Mouse (Mus musculus) kidney, embryonic 16.5 days (tissue): Measurements from ENCODE around the gene 9530068E07Rik. TPM values are rescaled to one million over a fixed set of nuclear protein-coding genes. Genes with fewer than 3 reads are reported as not detected.
"Not testable (repeated sequence)": the region's sequence is repeated elsewhere in the genome, so short reads cannot be mapped to it uniquely, and the experiment has no call there.

Source experiments
- ATAC-seq: fragments of 200-750 bp; cut with Nextera tagmentation; 2 replicates; pipeline ENCODE4 v1.8.0; 2017; ENCODE audit warnings: moderate TSS enrichment; ENCODE audit not compliant: low FRiP score, low TSS enrichment
- H3K27ac ChIP-seq: fragments of 300-500 bp; sonication (generic); 2 replicates; pipeline ENCODE4 v1.5.1; 2014; ENCODE audit warnings: low read length
- H3K27me3 ChIP-seq: fragments of 300-500 bp; sonication (generic); 2 replicates; pipeline ENCODE4 v1.6.1; 2014; ENCODE audit warnings: low read length, control low read depth, mixed read lengths; ENCODE audit not compliant: insufficient read depth
- H3K36me3 ChIP-seq: fragments of 300-500 bp; sonication (generic); 2 replicates; pipeline ENCODE4 v1.6.1; 2014; ENCODE audit warnings: low read length, control low read depth, mixed read lengths; ENCODE audit not compliant: insufficient read depth
- H3K4me1 ChIP-seq: fragments of 300-500 bp; sonication (generic); 2 replicates; pipeline ENCODE4 v1.6.1; 2014; ENCODE audit warnings: low read length, control low read depth, mixed read lengths; ENCODE audit not compliant: insufficient read depth
- H3K4me2 ChIP-seq: fragments of 300-500 bp; sonication (generic); replicated peaks from 2 replicates; pipeline ENCODE4 v1.6.1; 2014; ENCODE audit warnings: low read depth, low read length
- H3K4me3 ChIP-seq: fragments of 300-500 bp; sonication (generic); 2 replicates; pipeline ENCODE4 v1.5.1; 2014; ENCODE audit warnings: mild to moderate bottlenecking, low read length
- H3K9ac ChIP-seq: fragments of 300-500 bp; sonication (generic); replicated peaks from 2 replicates; pipeline ENCODE4 v1.6.1; 2014; ENCODE audit warnings: low read length
- H3K9me3 ChIP-seq: fragments of 300-500 bp; sonication (generic); 2 replicates; pipeline ENCODE4 v1.6.1; 2016; ENCODE audit warnings: low read length, control low read depth
- WGBS: fragments of 180-500 bp; shearing (Covaris S2); extraction: QIAGEN DNeasy Blood & Tissue Kit; methylation state at CpG from one replicate; pipeline ENCODE4 v1.1.7; 2014; 5-methylcytosine and 5-hydroxymethylcytosine counted together
- polyA plus RNA-seq: library from polyadenylated mRNA; unstranded; fragments of >200 nt; fragmentation: Nextera tagmentation; extraction: Ambion mirVana; gene quantifications from 2 replicates; pipeline ENCODE4 v1.2.1, GENCODE M21; 2015

The 9530068E07Rik gene
- 251 and 263 TPM in 2 replicates for polyA plus RNA-seq

DNA sequence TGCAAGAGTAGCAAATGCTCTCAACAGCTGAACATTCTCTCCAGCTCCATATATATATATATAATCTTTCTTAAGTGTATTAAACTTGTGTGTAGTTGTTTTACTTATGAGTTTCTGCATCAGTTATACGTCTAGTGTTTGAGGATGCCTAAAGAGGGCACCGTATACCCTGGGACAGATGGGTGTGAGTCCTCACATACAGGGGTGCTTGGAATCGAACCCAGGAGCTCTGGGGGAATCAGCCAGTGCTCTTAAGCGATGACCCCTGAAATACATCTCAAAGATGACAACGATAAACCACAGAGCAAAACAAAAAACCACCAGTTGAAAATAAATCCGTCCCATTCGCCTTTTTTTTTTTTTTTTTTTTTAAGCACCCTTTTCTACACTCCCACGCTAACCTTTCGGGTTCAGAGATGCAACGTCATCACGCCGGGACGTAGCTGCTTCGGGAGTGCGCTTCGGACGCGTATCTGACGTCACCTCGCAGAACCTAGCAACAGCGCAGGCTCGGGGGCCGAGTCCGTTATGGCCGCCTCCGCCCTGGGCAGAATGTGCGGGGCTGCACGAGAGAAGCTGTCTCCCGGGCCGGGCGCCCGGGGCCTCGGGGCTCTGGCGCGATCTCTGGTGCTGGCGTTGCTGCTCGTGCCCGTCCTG, at the start of gene 9530068E07Rik:
Gene 9530068E07Rik, plus strand, starts transcription at position 489 of the 657 bp plus-strand sequence.
- Histone ChIP-seq H3K36me3 (0 out of 2 replicates have a peak, but pooled peaks cover 6% of the 10 kb centered on the region), H3K9me3 (no peaks in the 10 kb centered on the region), H3K4me2 (peak within 1 kb of the TSS; percentile 70), H3K4me1 (peaks cover 25% of the 10 kb centered on the region), H3K27me3 (no peaks in the 10 kb centered on the region), H3K27ac (peak within 1 kb of the TSS; percentile 96), H3K9ac (peak within 1 kb of the TSS; percentile 98), H3K4me3 (peak within 1 kb of the TSS; percentile 94)
- ATAC-seq, result peak; percentile 93
- WGBS, result 1% methylated on average over 38 of the region's 38 CpGs

DNA sequence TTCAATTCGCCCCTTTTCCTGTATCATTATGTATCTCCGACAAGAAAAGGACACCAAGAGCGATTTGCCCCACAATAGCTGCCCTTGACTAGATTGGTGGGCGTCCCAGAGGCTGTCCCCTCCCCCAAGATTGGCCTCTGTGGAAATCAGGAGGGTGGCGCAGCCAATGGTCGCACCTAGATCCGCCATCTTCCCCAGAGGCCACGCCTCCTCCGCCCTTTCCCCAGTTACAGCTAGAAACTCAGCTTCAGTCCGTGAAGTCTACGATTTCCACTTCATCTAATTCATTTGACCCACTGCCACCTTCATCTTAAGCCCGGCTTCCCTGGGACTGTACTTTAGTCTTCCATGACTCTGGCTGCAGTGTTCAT, 49.6 kb upstream of the 9530068E07Rik start:
- H3K27me3 ChIP-seq, result no peaks in the 10 kb centered on the region
- 3% methylated on average over 12 of the region's 12 CpGs for WGBS
- H3K4me3 ChIP-seq, result peak overlapping the region; percentile 45
- ATAC-seq, result peak; percentile 67
- H3K4me2 ChIP-seq, result peak overlapping the region; percentile 65
- peak overlapping the region; percentile 64 for H3K9ac ChIP-seq
- H3K27ac ChIP-seq, result peak overlapping the region; percentile 75
- no peaks in the 10 kb centered on the region for H3K36me3 ChIP-seq
- H3K9me3 ChIP-seq, result no peaks in the 10 kb centered on the region
- peaks cover 14% of the 10 kb centered on the region for H3K4me1 ChIP-seq

DNA sequence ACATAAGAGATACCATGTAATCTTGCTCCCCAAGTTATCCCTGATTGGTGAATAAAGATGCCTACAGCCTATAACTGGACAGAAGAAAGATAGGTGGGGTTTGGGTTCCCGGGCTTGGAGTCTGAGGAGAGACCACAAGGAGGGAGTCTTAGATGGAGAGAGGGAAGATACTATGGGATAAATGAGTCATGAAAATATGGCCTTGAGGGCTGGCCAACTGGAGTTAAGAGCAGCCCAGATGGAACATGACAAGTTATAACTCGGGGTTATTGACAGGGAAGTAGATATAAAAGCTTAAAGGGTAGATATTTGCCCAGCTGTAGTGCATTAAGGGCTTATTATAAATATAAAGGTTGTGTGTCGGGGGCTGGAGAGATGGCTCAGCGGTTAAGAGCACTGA, 48.1 kb upstream of the 9530068E07Rik start:
- Histone ChIP-seq H3K4me3 (no peak overlapping the region), H3K4me1 (peaks cover 14% of the 10 kb centered on the region), H3K27ac (no peak overlapping the region), H3K4me2 (no peak overlapping the region), H3K9me3 (no peaks in the 10 kb centered on the region), H3K27me3 (no peaks in the 10 kb centered on the region), H3K36me3 (no peaks in the 10 kb centered on the region), H3K9ac (no peak overlapping the region)
- 89% methylated on average over 4 of the region's 4 CpGs for WGBS
- ATAC-seq, result no peak

DNA sequence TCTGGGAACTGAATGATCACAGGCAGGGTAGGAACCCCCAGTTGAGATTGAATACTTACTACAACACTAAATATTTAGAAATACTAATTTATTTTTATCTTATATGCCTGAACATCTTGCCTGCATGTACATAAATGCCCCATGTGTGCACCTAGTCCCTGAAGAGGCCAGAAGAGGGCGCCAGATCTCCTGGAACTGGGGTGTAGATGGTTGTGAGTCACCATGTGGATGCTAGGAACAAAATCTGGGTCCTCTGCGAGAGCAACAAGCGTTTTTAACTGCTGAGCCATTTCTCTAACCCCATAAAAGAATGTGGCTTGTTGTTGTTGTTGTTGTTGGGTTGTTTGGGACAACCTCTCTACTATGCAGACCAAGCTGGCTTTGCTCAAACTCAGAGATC, 47.5 kb upstream of the 9530068E07Rik start:
- Histone ChIP-seq H3K9ac (no peak overlapping the region), H3K4me1 (peaks cover 14% of the 10 kb centered on the region), H3K36me3 (no peaks in the 10 kb centered on the region), H3K27me3 (no peaks in the 10 kb centered on the region), H3K9me3 (no peaks in the 10 kb centered on the region), H3K4me3 (no peak overlapping the region), H3K27ac (no peak overlapping the region), H3K4me2 (no peak overlapping the region)
- WGBS, result 71% methylated on average over 3 of the region's 3 CpGs
- ATAC-seq, result no peak

DNA sequence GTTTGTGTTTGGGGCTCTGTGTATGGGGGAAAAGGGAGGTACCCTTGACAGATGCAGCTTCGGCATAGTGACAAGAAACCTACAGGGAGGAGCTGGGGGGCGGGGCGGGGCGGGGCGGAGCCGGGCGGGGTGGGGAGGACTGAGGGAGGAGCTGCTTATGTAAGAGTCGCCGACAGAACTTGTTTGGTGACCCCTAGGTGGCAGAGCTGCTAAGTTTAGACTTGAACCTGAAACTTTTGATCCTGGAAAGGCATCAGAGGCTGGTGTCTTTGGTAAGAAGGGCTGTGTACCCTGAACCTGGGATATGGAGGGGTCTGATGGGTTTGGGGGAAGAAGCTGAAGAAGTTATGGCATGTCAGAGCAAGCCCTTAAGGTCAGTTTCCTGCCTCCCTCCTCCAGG, 45.3 kb upstream of the 9530068E07Rik start:
- ATAC-seq, result peak; percentile 18; the same call in 1 of the 2 replicates
- Histone ChIP-seq H3K4me1 (peaks cover 10% of the 10 kb centered on the region), H3K27me3 (no peaks in the 10 kb centered on the region), H3K4me3 (no peak overlapping the region), H3K9me3 (no peaks in the 10 kb centered on the region), H3K27ac (no peak overlapping the region), H3K36me3 (no peaks in the 10 kb centered on the region), H3K9ac (no peak overlapping the region), H3K4me2 (no peak overlapping the region)
- WGBS, result 2% methylated on average over 9 of the region's 9 CpGs

DNA sequence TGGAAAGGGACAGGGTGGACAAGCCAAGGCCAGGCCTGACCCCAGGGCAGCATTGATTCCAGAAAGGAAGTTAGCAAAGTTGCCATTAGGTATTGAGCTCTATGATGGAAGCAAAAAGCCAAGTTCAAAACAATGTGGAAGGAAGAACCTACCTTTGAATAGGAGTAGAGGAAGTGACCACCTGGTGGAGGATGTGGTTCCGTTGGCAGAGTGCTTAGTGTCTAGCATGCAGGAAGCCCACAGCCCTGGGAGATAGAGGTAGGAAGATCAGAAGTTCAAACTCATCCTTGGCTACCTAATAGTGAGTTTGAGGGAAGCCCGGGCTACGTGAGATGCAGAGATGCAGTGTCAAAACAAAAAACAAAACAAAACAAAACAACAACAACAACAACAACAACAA, 44.0 kb upstream of the 9530068E07Rik start:
- no peak overlapping the region for H3K9ac ChIP-seq
- H3K36me3 ChIP-seq, result no peaks in the 10 kb centered on the region
- ATAC-seq, result no peak
- no peak overlapping the region for H3K27ac ChIP-seq
- H3K4me3 ChIP-seq, result no peak overlapping the region
- H3K4me1 ChIP-seq, result peaks cover 6% of the 10 kb centered on the region; the same call in 1 of the 2 replicates
- WGBS, result 86% methylated on average over 3 of the region's 3 CpGs
- H3K27me3 ChIP-seq, result no peaks in the 10 kb centered on the region
- H3K9me3 ChIP-seq, result no peaks in the 10 kb centered on the region
- no peak overlapping the region for H3K4me2 ChIP-seq

DNA sequence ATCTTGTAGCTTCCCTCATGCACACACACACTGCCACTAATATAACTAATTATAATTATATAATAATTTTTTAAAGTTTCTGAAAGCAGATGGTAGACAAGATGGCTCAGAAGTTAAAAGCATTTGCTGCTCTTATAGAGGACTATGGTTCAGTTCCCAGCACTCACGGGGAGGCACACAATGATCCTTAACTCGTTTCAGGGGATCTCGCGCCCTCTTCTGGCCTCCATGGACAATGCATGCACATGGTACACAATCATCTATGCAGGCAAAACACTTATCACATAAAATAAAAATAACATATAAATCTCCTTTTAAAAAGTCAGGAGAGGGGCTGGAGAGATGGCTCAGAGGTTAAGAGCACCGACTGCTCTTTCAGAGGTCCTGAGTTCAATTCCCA, 41.6 kb upstream of the 9530068E07Rik start:
- Histone ChIP-seq H3K27me3 (no peaks in the 10 kb centered on the region), H3K4me2 (no peak overlapping the region), H3K9ac (no peak overlapping the region), H3K36me3 (no peaks in the 10 kb centered on the region), H3K27ac (no peak overlapping the region), H3K4me3 (no peak overlapping the region), H3K9me3 (no peaks in the 10 kb centered on the region), H3K4me1 (peaks cover 18% of the 10 kb centered on the region)
- WGBS, result 87% methylated on average over 5 of the region's 5 CpGs
- ATAC-seq, result no peak

DNA sequence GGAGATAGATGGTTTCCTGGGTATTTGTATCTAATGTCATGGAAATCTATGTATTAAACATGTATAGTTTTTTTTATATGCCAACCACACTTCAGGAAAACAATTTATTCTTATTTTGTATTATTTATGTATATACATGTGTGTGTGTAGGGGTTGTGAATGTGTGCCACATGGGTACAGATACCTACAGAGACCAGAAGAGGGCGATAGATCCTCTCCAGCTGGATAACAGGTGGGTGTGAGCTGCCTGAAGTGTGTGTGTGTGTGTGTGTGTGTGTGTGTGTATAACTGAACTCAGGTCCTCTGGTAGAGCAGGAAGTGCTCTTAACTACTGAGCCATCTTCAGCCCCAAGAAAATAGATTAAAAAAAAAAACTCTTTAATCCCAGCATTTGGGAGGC, 40.6 kb upstream of the 9530068E07Rik start:
- Histone ChIP-seq H3K9ac (no peak overlapping the region), H3K27ac (no peak overlapping the region), H3K4me3 (no peak overlapping the region), H3K4me2 (no peak overlapping the region), H3K36me3 (no peaks in the 10 kb centered on the region), H3K27me3 (no peaks in the 10 kb centered on the region), H3K4me1 (peaks cover 24% of the 10 kb centered on the region), H3K9me3 (no peaks in the 10 kb centered on the region)
- ATAC-seq, result no peak
- 89% methylated on average over 1 of the region's 1 CpGs for WGBS

DNA sequence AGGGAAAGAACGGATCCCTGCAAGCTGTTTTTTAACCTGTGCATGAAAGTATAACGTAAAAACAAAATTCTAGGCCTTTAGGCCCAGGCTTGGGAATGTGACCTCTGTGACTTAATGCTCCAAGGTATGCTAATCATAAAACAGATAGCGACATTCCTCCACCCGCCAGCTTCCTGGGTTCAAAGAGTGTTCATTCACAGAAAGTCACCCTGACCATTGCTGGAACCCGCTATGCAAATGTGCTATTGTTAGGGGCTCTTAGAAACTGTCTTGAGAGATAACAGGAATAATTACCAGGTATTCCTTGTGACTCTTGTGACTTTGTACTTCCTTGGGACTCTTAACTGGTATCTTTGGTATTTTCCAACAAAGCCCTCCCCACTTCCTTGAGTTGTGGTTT, 39.1 kb upstream of the 9530068E07Rik start:
- not testable (repeated sequence) for H3K36me3 ChIP-seq, H3K27me3 ChIP-seq, H3K9me3 ChIP-seq, H3K4me2 ChIP-seq, H3K27ac ChIP-seq, ATAC-seq, H3K4me3 ChIP-seq, H3K9ac ChIP-seq
- H3K4me1 ChIP-seq, result peaks cover 22% of the 10 kb centered on the region
- WGBS, result 93% methylated on average over 5 of the region's 5 CpGs

DNA sequence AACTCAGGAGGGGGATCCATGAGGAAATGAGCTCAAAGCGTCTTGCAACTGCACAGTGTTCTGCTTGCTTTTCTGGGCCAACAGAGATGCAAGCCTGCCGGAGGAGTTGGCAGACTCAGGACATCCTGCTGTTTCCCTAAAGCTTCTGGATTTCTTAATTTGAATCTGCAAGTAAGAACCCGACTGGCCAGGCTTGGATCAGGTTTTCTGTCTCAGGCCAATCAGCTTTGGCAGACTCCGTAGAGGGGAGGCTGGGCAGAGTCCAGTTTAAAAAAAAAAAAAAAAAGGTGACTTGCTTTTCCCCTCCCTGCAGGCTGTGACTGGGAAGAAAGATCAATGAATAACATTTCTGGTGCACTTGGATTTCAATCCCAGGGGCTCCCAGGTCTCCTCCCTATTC, 37.7 kb upstream of the 9530068E07Rik start:
- Histone ChIP-seq H3K4me3 (peak overlapping the region; percentile 4), H3K9me3 (no peaks in the 10 kb centered on the region), H3K4me2 (peak overlapping the region; percentile 24), H3K9ac (peak overlapping the region; percentile 3), H3K4me1 (peaks cover 34% of the 10 kb centered on the region), H3K27me3 (no peaks in the 10 kb centered on the region), H3K36me3 (peaks cover 5% of the 10 kb centered on the region; the same call in 1 of the 2 replicates), H3K27ac (peak overlapping the region; percentile 34; the same call in 1 of the 2 replicates)
- WGBS, result 32% methylated on average over 4 of the region's 4 CpGs
- no peak for ATAC-seq
